8 mouse cellular contexts compared by ENCODE assay signal in the genomic region with DNA sequence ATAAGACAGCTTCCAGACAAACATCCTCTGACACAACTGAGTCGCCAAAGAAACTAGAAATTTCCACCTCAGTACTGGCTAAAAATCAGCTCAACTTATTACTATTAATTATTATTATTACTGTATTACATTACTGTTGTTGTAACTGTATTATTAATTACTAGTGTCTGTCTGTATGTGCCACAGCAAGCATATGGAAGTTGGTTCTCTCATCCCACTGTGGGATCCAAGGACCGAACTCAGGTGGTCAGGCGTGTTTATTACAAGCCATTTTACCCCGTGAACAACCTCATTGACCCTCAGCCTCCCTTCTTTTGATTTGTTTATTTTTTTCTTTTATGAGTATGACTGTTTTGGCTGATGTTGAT. TPM values are rescaled to one million over a fixed set of nuclear protein-coding genes. Genes with fewer than 3 reads are reported as not detected.
DNase-seq lines count a peak whose midpoint lies in the region; ATAC-seq and TF ChIP-seq lines count a peak whose summit lies in the region.

No protein-coding gene starts in this region.

- 9% methylated on average over 4 of the region's 4 CpGs for WGBS in heart, embryonic 15.5 days
- WGBS in hindbrain, embryonic 16.5 days: 12% methylated on average over 4 of the region's 4 CpGs
- 13% methylated on average over 4 of the region's 4 CpGs for WGBS in midbrain, embryonic 13.5 days

- H3K4me2 ChIP-seq in heart, embryonic 15.5 days: peak overlapping the region; percentile 70; the same call in 1 of the 2 replicates
- H3K4me2 ChIP-seq in hindbrain, embryonic 16.5 days (ENCODE audit: low read length): peak overlapping the region; percentile 76
- peak overlapping the region; percentile 58; the same call in 1 of the 2 replicates for H3K4me2 ChIP-seq in midbrain, embryonic 13.5 days (replicated peaks)

- H3K9ac ChIP-seq in heart, embryonic 15.5 days: no peak overlapping the region
- H3K9ac ChIP-seq in hindbrain, embryonic 16.5 days (ENCODE audit: low read depth, low read length): no peak overlapping the region
- no peak overlapping the region for H3K9ac ChIP-seq in midbrain, embryonic 13.5 days (replicated peaks)

- H3K27me3 ChIP-seq in heart, embryonic 15.5 days: no peaks in the 10 kb centered on the region
- H3K27me3 ChIP-seq in hindbrain, embryonic 16.5 days (replicated peaks; ENCODE audit: control insufficient read depth, insufficient read depth, low read length): no peaks in the 10 kb centered on the region
- peaks cover 4% of the 10 kb centered on the region; the same call in 1 of the 2 replicates for H3K27me3 ChIP-seq in midbrain, embryonic 13.5 days

- no peak for ATAC-seq in heart, embryonic 15.5 days (replicated peaks; ENCODE audit: insufficient number of reproducible peaks, insufficient read depth, low FRiP score, low read depth)
- peak; percentile 13; the same call in 1 of the 2 replicates for ATAC-seq in hindbrain, embryonic 16.5 days
- ATAC-seq in midbrain, embryonic 13.5 days: peak; percentile 44

- no peaks in the 10 kb centered on the region for H3K9me3 ChIP-seq in heart, embryonic 15.5 days (replicated peaks)
- no peaks in the 10 kb centered on the region for H3K9me3 ChIP-seq in hindbrain, embryonic 16.5 days (ENCODE audit: control insufficient read depth, low read length)
- H3K9me3 ChIP-seq in midbrain, embryonic 13.5 days: no peaks in the 10 kb centered on the region

- no peak for DNase-seq in heart, postnatal 4 days
- DNase-seq in cerebellum, postnatal 4 days (ENCODE audit: low spot score in 2 of 2): no peak
- DNase-seq in layer of hippocampus, postnatal 25 days (ENCODE audit: extremely low spot score in 1 of 2, low spot score in 1 of 2): no peak
- no peak for DNase-seq in adrenal gland, adult 8-10 months

- H3K4me1 ChIP-seq in heart, embryonic 15.5 days (replicated peaks): peaks cover 3% of the 10 kb centered on the region; the same call in 1 of the 2 replicates
- no peaks in the 10 kb centered on the region for H3K4me1 ChIP-seq in cortical plate, adult 2 months (ENCODE audit: control insufficient read depth, insufficient read depth, low read length)
- H3K4me1 ChIP-seq in hindbrain, embryonic 16.5 days (ENCODE audit: control insufficient read depth, insufficient read depth, low read depth, low read length): no peaks in the 10 kb centered on the region
- H3K4me1 ChIP-seq in midbrain, embryonic 13.5 days (replicated peaks): no peaks in the 10 kb centered on the region

- peak overlapping the region; percentile 57; the same call in 1 of the 2 replicates for H3K4me3 ChIP-seq in heart, embryonic 15.5 days
- peak overlapping the region; percentile 53; the same call in 1 of the 2 replicates for H3K4me3 ChIP-seq in cortical plate, adult 2 months (ENCODE audit: insufficient read depth, low read length)
- no peak overlapping the region for H3K4me3 ChIP-seq in hindbrain, embryonic 16.5 days (ENCODE audit: low read length)
- no peak overlapping the region for H3K4me3 ChIP-seq in midbrain, embryonic 13.5 days (replicated peaks)

- no peak for TF ChIP-seq POLR2A in cortical plate, adult 2 months (IDR thresholded peaks at IDR 0.05; ENCODE audit: extremely low read depth, insufficient read depth, low read length)

- no peak for TF ChIP-seq CTCF in cortical plate, adult 2 months (IDR thresholded peaks at IDR 0.05; ENCODE audit: extremely low read depth, insufficient read depth, low read length)

- H3K27ac ChIP-seq in heart, embryonic 15.5 days: no peak overlapping the region
- no peak overlapping the region for H3K27ac ChIP-seq in cortical plate, adult 2 months (ENCODE audit: insufficient read depth, low read length)
- H3K27ac ChIP-seq in hindbrain, embryonic 16.5 days (ENCODE audit: low read depth, low read length): no peak overlapping the region
- H3K27ac ChIP-seq in midbrain, embryonic 13.5 days: no peak overlapping the region

- H3K36me3 ChIP-seq in heart, embryonic 15.5 days: no peaks in the 10 kb centered on the region
- no peaks in the 10 kb centered on the region for H3K36me3 ChIP-seq in hindbrain, embryonic 16.5 days (ENCODE audit: control insufficient read depth, insufficient read depth, low read length)
- no peaks in the 10 kb centered on the region for H3K36me3 ChIP-seq in midbrain, embryonic 13.5 days

RNA-seq across cellular contexts. Expression of a gene that starts 26.0 kb away (rescaled TPM):
- 1.7 and 3.6 TPM in 2 replicates for polyA plus RNA-seq in heart, embryonic 15.5 days (2015; fragmentation: Nextera tagmentation; extraction: Ambion mirVana)
- total RNA-seq in heart, postnatal 4 days (2021): under 1 TPM; 0.67 to 0.68 TPM
- 2.2 and 3.6 TPM in 2 replicates for polyA plus RNA-seq in cortical plate, adult 2 months (2012; rRNA removed)
- 0.75 and 1.7 TPM in 2 replicates for polyA plus RNA-seq in hindbrain, embryonic 16.5 days (2015; fragmentation: Nextera tagmentation; extraction: Ambion mirVana)
- polyA plus RNA-seq in midbrain, embryonic 13.5 days (2015; fragmentation: Nextera tagmentation; extraction: Ambion mirVana): 0.89 and 0.98 TPM in 2 replicates
- total RNA-seq in layer of hippocampus, postnatal 25 days (2021): under 1 TPM; 0.26 to 0.30 TPM
- total RNA-seq in adrenal gland, adult 8-10 months (2022): 1 to 10 TPM; 2.1 to 4.1 (median 3.3) TPM

RNA-seq across cellular contexts. Expression of a gene that starts 28.3 kb away (rescaled TPM):
- polyA plus RNA-seq in heart, embryonic 15.5 days (2015; fragmentation: Nextera tagmentation; extraction: Ambion mirVana): 5.6 and 5.7 TPM in 2 replicates
- 1 to 10 TPM; 3.7 to 4.7 TPM for total RNA-seq in heart, postnatal 4 days (2021)
- polyA plus RNA-seq in cortical plate, adult 2 months (2012; rRNA removed): 11.2 and 11.8 TPM in 2 replicates
- 55.2 and 61.7 TPM in 2 replicates for polyA plus RNA-seq in hindbrain, embryonic 16.5 days (2015; fragmentation: Nextera tagmentation; extraction: Ambion mirVana)
- polyA plus RNA-seq in midbrain, embryonic 13.5 days (2015; fragmentation: Nextera tagmentation; extraction: Ambion mirVana): 19.7 and 23.8 TPM in 2 replicates
- 1 to 10 TPM; 7.4 to 8.5 TPM for total RNA-seq in layer of hippocampus, postnatal 25 days (2021)
- 1 to 10 TPM in 3 of 4 experiments, under 1 TPM in 1; 0.63 to 9.7 (median 3.0) TPM for total RNA-seq in adrenal gland, adult 8-10 months (2022)

Comparison
In these comparisons a context has a peak if more than half of its experiments do, and no peak if none do; other contexts are left out.
1. H3K4me3 ChIP-seq: peak in heart, embryonic 15.5 days (single experiment) and cortical plate, adult 2 months (single experiment); none in hindbrain, embryonic 16.5 days (single experiment) and midbrain, embryonic 13.5 days (single experiment).
2. Peak in every context shown above with its lines, with median percentiles within 50 percentile points of each other: H3K4me2 ChIP-seq.